Mouse (Mus musculus) olfactory bulb, adult 2 months (tissue): Measurements from ENCODE around the gene Mindy4b-ps. TPM values are rescaled to one million over a fixed set of nuclear protein-coding genes. Genes with fewer than 3 reads are reported as not detected.

Experiments used
- H3K27ac ChIP-seq: fragments of 200-500 bp; 2 replicates; pipeline ENCODE4 v1.5.1; 2012; ENCODE audit warnings: low read depth, low read length; ENCODE audit not compliant: insufficient read depth
- H3K4me1 ChIP-seq: fragments of 200-500 bp; 2 replicates; pipeline ENCODE4 v1.6.1; 2012; ENCODE audit warnings: low read length; ENCODE audit not compliant: control insufficient read depth, insufficient read depth
- H3K4me3 ChIP-seq: fragments of 200-500 bp; 2 replicates; pipeline ENCODE4 v1.5.1; 2012; ENCODE audit warnings: mild to moderate bottlenecking, low read depth, low read length, moderate library complexity; ENCODE audit not compliant: insufficient read depth
- CTCF ChIP-seq: fragments of 200-500 bp; IDR thresholded peaks from 2 replicates; pipeline ENCODE4 v1.5.1; 2012; ENCODE audit warnings: low read depth, mild to moderate bottlenecking, low read length, moderate library complexity; ENCODE audit not compliant: insufficient read depth
- POLR2A ChIP-seq: fragments of 200-500 bp; IDR thresholded peaks from 2 replicates; pipeline ENCODE4 v1.6.1; 2012; ENCODE audit warnings: mild to moderate bottlenecking, low read depth, low read length, moderate library complexity; ENCODE audit not compliant: insufficient read depth
- WGBS: fragments of 180-500 bp; shearing (Covaris S2); methylation state at CpG from one replicate; pipeline ENCODE4 v1.1.7; 2018; 5-methylcytosine and 5-hydroxymethylcytosine counted together
- polyA plus RNA-seq: library from polyadenylated mRNA; stranded (reverse); fragments of >200 nt; gene quantifications from 2 replicates; pipeline ENCODE4 v1.2.4, GENCODE M21; 2012; ENCODE audit warnings: low replicate concordance; ENCODE audit not compliant: missing spikeins, insufficient read depth, insufficient read length

The Mindy4b-ps gene
- polyA plus RNA-seq, 1 experiment = not detected

DNA sequence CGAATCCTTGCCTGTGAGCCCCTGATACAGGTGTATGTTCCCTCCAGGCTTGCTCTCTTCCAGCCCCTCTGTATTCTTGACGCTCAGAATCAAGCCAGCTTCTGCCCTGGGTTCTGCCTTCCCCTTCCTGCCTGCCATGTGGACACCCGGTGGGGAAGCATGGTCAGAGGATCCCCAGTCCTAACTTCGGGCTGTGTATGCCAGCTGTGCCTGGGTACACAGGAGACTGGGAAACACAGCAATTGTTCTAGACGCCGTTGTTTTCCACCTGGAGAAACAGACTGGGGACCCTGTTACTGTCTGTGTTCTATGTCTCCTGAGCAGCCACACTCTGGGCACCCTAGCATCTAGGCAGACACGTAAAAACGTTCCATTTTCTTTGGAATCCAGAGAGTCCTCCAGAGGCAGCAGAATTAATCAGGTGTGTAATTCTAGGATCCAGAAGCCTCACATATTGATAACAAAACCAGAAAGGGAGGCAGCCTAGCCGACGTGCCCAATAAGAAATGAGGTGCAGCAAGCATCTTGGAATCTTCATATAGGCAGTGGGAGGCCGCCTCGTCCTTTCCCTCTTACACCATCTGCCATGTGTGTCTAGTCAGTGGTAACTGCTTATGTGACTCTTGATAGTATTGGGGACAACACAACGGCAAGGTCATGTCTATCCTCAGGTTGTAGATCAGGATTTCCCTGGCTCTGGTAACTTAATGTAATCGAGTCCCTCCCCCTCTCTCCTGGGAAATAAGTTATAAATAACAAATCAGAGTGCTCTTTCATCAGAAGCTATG, 6.4 kb upstream of the Mindy4b-ps start:
- WGBS = 87% methylated on average over 14 of the region's 14 CpGs
- Histone ChIP-seq H3K4me1 (no peaks in the 10 kb centered on the region), H3K27ac (no peak overlapping the region), H3K4me3 (no peak overlapping the region)
- TF ChIP-seq CTCF = no peak

DNA sequence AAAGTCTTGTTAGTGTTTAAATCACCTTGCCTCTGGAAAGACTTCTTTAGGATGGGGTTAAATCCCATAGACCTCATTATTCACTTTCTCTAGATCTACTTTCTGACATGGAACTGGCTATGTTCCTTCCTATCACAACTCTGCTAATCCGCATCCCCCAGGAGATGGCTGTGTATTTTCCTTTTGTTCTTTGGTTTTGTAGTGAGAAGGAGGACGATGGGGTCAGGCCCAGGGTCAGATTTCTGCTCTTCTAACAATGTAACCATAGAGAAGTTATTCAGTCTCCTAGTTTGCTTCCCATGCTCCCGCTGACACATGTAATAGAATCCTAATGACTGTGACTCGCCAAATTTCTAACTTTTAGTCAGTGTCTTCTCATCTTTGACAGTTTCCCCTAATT, 4.2 kb upstream of the Mindy4b-ps start:
- no peak for TF ChIP-seq POLR2A
- TF ChIP-seq CTCF = no peak
- Histone ChIP-seq H3K4me1 (no peaks in the 10 kb centered on the region), H3K4me3 (no peak overlapping the region), H3K27ac (no peak overlapping the region)
- 48% methylated on average over 4 of the region's 4 CpGs for WGBS

DNA sequence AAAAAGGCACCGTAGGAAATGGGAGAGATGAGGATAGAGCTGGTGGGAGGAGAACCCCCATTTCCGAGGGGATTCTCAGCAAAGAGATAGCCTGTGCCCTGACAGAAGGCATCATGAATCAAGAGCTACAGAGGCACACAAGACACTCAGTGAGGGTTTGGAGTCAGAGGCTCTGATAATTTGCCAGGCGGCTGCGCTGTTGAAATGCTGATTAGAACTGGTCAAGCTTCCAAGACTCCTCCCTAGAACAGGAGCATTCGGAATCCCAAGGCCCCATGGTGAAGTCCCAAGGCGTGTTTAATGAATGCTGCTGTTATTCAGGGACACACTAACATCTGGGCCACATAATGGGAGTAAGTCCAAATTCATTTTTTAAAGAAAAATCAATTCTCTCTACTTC, 4.8 kb downstream of the Mindy4b-ps start:
- TF ChIP-seq POLR2A (no peak), CTCF (no peak)
- no peaks in the 10 kb centered on the region; the same call in 1 of the 2 replicates for H3K4me1 ChIP-seq
- WGBS = 53% methylated on average over 6 of the region's 6 CpGs
- H3K27ac ChIP-seq = no peak overlapping the region
- no peak overlapping the region for H3K4me3 ChIP-seq

DNA sequence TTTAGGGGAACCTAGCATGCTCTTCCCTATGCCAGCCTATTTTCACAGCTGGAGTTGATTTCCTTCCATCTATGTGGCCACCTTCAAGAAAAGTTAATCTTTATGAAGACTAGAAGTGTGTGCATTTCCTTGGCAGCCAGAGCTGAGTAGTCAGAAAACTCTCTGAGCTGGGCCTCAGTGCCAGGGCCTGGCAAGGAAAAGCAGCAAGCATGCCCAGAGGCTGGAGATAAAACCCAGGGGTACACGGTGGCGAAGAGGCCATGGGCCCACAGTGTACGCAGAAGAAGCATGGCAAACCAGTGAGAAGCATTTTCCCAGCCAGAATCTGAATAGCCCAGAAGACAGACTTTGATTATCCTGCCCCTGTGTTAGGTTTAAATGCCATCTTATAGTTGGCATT, 7.9 kb downstream of the Mindy4b-ps start:
- H3K4me1 ChIP-seq = peaks cover 6% of the 10 kb centered on the region
- no peak for TF ChIP-seq CTCF
- no peak overlapping the region for H3K27ac ChIP-seq
- 57% methylated on average over 3 of the region's 3 CpGs for WGBS
- H3K4me3 ChIP-seq = no peak overlapping the region

DNA sequence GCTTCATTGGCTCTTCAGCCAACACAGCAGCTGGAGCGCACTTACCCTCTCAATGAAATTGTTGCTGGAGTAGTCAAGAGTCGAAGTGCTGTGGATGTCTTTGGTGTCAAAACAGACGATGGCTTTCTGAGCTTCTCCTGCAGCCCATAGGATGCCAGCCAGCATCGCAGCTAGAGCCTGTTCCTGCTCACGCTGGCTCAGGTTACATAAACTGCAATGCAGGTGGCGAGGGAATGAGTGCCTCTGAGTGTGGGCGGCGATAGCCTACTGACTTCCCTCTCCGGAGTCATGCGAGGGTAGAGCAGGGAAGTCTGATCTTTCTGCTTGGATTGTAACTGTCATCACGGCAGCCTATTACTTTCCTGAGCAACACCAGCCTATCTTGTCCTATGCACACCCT, 11.8 kb downstream of the Mindy4b-ps start:
- Histone ChIP-seq H3K27ac (no peak overlapping the region), H3K4me3 (no peak overlapping the region), H3K4me1 (peaks cover 6% of the 10 kb centered on the region)
- 61% methylated on average over 11 of the region's 11 CpGs for WGBS
- TF ChIP-seq POLR2A (no peak), CTCF (no peak)

DNA sequence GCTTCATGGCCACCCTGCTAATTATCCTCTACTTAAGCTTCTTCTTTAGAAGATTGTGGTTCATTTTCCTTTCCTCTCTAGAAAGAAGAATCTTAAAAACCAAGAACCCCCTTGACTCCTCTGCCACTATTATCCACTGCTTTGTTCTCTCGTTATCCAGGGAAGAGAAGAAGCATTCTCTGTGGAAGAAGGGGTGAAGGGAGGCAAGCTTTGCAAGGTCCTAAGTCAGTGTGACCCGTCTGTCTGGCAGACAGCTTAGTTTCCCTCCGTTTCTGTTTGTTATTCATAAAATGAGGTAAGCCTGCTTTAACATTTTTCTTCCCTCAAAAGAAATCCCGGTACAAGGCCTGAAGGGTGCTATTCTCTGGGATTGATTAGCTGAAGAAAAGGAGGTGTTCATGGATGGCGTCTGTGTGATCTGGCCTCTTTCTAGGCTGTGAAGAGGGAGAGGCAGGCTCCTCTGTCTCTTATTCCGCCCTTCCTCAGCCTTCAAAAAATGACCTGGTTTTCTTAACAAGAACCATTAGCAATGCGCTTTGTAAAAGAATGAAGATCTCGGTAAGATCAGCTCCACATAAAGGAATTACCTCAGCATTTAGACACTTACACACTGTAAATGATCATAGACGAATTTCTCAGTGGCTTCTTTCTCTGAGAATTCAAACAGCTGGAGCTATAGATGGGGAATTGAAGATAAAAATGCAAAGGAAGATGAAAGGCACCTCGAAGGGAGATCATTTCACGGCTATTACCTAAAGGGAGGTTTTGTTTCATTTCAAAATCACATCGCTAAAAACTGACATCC, 12.8 kb downstream of the Mindy4b-ps start:
- 59% methylated on average over 12 of the region's 12 CpGs for WGBS
- Histone ChIP-seq H3K4me1 (peaks cover 6% of the 10 kb centered on the region), H3K4me3 (no peak overlapping the region), H3K27ac (no peak overlapping the region)
- TF ChIP-seq POLR2A (no peak), CTCF (no peak)

DNA sequence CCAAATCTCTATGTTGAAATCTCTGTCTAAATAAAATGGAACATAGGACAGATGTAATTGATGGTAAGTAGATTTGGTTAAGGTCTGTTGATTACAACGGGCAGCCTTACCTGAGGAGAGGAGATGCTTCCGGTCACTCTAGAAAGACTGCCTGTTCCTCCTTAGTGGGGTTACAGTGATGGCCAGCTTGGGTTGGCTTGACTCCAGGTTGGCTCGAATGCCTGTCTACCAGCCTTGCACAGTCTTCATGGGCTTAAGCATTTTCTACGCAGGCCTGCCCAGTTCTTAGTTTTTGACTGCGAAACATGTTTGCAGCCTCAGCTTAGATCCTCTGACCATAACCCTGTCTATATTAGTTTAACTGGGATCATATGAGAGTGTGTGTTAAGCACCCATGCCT, 13.5 kb downstream of the Mindy4b-ps start:
- TF ChIP-seq POLR2A (no peak), CTCF (no peak)
- WGBS = 83% methylated on average over 5 of the region's 5 CpGs
- Histone ChIP-seq H3K27ac (no peak overlapping the region), H3K4me1 (peaks cover 6% of the 10 kb centered on the region), H3K4me3 (no peak overlapping the region)

DNA sequence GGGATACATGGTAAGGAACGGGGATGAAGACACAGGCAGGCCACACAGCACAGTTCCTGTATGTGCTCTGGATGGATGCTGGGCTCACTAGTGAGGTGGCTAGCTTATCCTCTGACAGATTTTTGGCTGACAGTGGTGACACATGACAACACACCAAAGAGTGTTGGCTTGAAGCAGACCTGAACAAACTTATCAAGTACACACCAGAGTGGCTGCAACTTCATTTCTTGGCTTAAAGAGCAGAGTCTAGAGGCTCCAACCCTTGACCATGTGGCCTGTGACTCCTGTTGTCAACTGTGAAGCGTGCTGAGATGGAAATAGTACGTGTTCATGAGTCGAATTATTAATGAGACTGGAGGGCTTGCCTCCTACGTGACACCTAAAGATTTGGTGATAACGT, 17.4 kb downstream of the Mindy4b-ps start:
- Histone ChIP-seq H3K4me1 (no peaks in the 10 kb centered on the region), H3K27ac (no peak overlapping the region), H3K4me3 (no peak overlapping the region)
- no peak for TF ChIP-seq POLR2A
- no peak for TF ChIP-seq CTCF
- 89% methylated on average over 6 of the region's 6 CpGs for WGBS

DNA sequence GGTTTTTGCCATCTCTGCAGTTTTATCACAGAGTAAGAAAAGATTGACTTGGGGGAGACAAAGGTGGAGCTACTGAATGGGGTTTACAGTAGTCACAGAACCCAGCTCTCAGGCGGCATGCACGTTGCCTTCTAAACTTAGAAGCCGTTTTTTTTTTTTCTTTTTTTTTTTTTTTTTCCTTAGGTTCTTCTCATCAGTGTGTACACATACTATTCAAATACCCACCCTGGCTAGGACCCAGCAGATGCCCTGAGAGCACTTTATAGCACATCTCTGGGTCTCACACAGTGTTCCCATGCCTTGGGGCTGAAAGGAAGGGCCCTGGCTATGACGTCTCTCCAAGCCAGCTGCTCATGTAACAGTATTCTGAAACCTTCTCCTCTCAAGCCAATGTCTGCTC, 23.4 kb downstream of the Mindy4b-ps start:
- no peak for TF ChIP-seq CTCF
- no peak for TF ChIP-seq POLR2A
- Histone ChIP-seq H3K4me1 (no peaks in the 10 kb centered on the region), H3K27ac (no peak overlapping the region), H3K4me3 (no peak overlapping the region)
- 72% methylated on average over 4 of the region's 4 CpGs for WGBS

DNA sequence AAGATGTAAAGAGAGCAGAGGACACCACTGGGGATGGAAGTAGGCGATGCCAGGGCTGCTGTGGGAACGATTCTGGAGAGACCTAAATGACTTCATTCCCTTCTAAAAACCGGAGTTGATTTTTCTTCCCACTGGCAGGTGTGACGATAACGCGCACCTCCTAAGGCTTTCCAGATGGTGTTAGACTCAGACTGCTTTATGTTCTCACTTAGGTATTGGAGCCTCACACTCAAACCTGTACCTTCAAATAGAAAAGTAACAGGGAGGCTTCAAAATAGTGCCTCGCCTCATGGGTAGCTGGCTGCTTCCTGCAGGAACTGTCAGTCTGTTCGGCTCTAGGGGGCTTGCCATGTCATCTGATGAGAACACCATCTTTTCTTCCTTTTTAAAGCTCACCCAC, 23.9 kb downstream of the Mindy4b-ps start:
- no peaks in the 10 kb centered on the region for H3K4me1 ChIP-seq
- no peak for TF ChIP-seq CTCF
- no peak for TF ChIP-seq POLR2A
- WGBS = 79% methylated on average over 8 of the region's 8 CpGs
- H3K4me3 ChIP-seq = no peak overlapping the region
- no peak overlapping the region for H3K27ac ChIP-seq
